Mouse (Mus musculus) layer of hippocampus, postnatal 10 days (tissue): Measurements from ENCODE around the gene Zfp622. TPM values are rescaled to one million over a fixed set of nuclear protein-coding genes. Genes with fewer than 3 reads are reported as not detected.
"Not testable (repeated sequence)": the region's sequence is repeated elsewhere in the genome, so short reads cannot be mapped to it uniquely, and the experiment has no call there.

Experiments
- DNase-seq, 2 experiments: peaks; one replicate each; pipeline ENCODE4 v3.0.0; 2021; ENCODE audit warnings: low spot score in 2 of 2
- total RNA-seq, 2 experiments: library from RNA; stranded (reverse); gene quantifications; 2 replicates each; pipeline ENCODE4 v1.2.3; 2021

Zfp622 gene
- total RNA-seq, 2 experiments from 2014 or later, result 42.6 to 45.4 TPM

- DNase-seq, result no peak
These were observed 17.9 kb upstream of the Zfp622 start for GRCm38 (mm10) chr15:25966220-25966774.

GRCm38 (mm10) chr15:25971596-25971995 lies 12.6 kb upstream of the Zfp622 start:
- no peak for DNase-seq

- no peak for DNase-seq
These were observed 11.4 kb upstream of the Zfp622 start for GRCm38 (mm10) chr15:25972758-25973157.

GRCm38 (mm10) chr15:25974352-25974751 lies 9.8 kb upstream of the Zfp622 start:
- no peak for DNase-seq

- no peak for DNase-seq
These were observed 8.4 kb upstream of the Zfp622 start for GRCm38 (mm10) chr15:25975810-25976209.

- not testable (repeated sequence) for DNase-seq
These were observed 552 bp upstream of the Zfp622 start for GRCm38 (mm10) chr15:25983614-25984013.

GRCm38 (mm10) chr15:25984734-25985492 lies 747 bp downstream of the Zfp622 start:
- DNase-seq, result peak in 1 of 2 experiments; percentile 14

- DNase-seq, result peak; percentile 51 to 65
These were observed 9.0 kb downstream of the Zfp622 start for GRCm38 (mm10) chr15:25992992-25993727.

GRCm38 (mm10) chr15:25995521-25995920 lies 11.4 kb downstream of the Zfp622 start:
- no peak for DNase-seq

- not testable (repeated sequence) for DNase-seq
These were observed 15.4 kb downstream of the Zfp622 start for GRCm38 (mm10) chr15:25999545-25999944.

GRCm38 (mm10) chr15:26008621-26009020 lies 24.5 kb downstream of the Zfp622 start:
- DNase-seq, result no peak

GRCm38 (mm10) chr15:26012891-26013290 lies 28.7 kb downstream of the Zfp622 start:
- no peak for DNase-seq

- DNase-seq, result no peak
These were observed 32.0 kb downstream of the Zfp622 start for GRCm38 (mm10) chr15:26015979-26016665.

GRCm38 (mm10) chr15:26021721-26022120 lies 37.6 kb downstream of the Zfp622 start:
- no peak for DNase-seq

GRCm38 (mm10) chr15:26022636-26023035 lies 38.5 kb downstream of the Zfp622 start:
- no peak for DNase-seq

- DNase-seq, result no peak
These were observed 47.5 kb downstream of the Zfp622 start for GRCm38 (mm10) chr15:26031692-26032091.

- no peak for DNase-seq
These were observed 56.4 kb downstream of the Zfp622 start for GRCm38 (mm10) chr15:26040567-26040966.

GRCm38 (mm10) chr15:26041196-26041947 lies 57.2 kb downstream of the Zfp622 start:
- no peak for DNase-seq
